Mouse (Mus musculus) ES-Bruce4 (cell line): Measurements from ENCODE around the gene Gpr182.

Source experiments
- CTCF ChIP-seq: IDR thresholded peaks from one replicate; pipeline ENCODE4 v1.8.1; 2011; ENCODE audit warnings: low read depth, low read length
- EP300 ChIP-seq: IDR thresholded peaks from 2 replicates; pipeline ENCODE4 v1.6.1; 2011; ENCODE audit warnings: low read depth, low read length; ENCODE audit not compliant: insufficient read depth
- POLR2A ChIP-seq: IDR thresholded peaks from one replicate; pipeline ENCODE4 v1.8.1; 2011; ENCODE audit warnings: low read length; ENCODE audit not compliant: insufficient read depth

GRCm38 (mm10) chr10:127704766-127705220 lies 46.7 kb downstream of the Gpr182 start, which contains the start of gene Myo1a:
- TF ChIP-seq CTCF (peak; percentile 54), POLR2A (no peak), EP300 (no peak)
